Mouse (Mus musculus) olfactory bulb, adult 2 months (tissue): Measurements from ENCODE around the gene Kyat3.

Experiments used
- CTCF ChIP-seq: fragments of 200-500 bp; IDR thresholded peaks from 2 replicates; pipeline ENCODE4 v1.5.1; 2012; ENCODE audit warnings: low read depth, mild to moderate bottlenecking, low read length, moderate library complexity; ENCODE audit not compliant: insufficient read depth
- POLR2A ChIP-seq: fragments of 200-500 bp; IDR thresholded peaks from 2 replicates; pipeline ENCODE4 v1.6.1; 2012; ENCODE audit warnings: mild to moderate bottlenecking, low read depth, low read length, moderate library complexity; ENCODE audit not compliant: insufficient read depth

DNA sequence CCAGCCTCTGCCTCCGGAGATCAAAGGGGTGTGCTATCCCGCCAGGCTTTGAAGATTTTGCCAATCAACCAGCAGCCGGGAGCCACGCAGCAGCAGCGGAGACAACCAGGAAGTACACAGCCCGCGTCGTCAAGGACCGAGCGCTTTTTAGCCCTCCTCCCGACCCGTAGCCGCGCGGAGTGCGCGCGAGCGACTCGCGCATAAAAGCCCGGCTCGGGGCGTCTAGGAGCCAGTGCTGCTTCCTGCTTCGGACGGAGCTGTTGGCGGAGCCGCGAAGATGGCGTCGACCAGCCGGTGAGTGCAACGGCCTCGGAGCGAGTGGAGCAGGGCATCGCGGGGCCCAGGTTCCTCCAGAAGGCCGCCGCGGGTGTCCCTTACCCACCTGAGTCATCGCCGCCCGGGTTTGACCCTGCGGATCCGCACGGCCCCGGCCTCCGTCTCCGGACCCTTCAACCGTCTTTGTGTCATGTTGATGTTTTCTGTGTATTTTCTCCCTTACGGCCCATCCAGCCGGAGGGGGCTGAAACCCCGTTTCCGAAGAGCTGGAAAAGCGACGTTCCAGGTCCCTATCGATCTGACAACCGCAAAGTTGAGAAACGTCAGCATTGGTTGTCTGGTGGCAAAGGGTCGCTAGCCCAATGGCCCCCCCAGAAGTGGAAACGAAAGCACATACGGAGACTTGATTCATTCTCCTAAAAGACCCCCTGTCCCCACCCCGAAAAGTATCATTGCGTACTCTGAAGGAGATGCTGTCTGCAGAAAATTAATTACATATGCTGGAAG, 64.3 kb downstream of the Kyat3 start, which contains the start of gene Gtf2b:
- TF ChIP-seq CTCF (no peak), POLR2A (peak; percentile 95)
